Mouse (Mus musculus) cerebellum, adult 2 months (tissue): Measurements from ENCODE around the gene Rundc1.

ENCODE experiments used
- CTCF ChIP-seq: fragments of 200-500 bp; IDR thresholded peaks from 2 replicates; pipeline ENCODE4 v1.5.1; 2011; ENCODE audit warnings: low read depth, mild to moderate bottlenecking, control low read depth, low read length, moderate library complexity, borderline replicate concordance; ENCODE audit not compliant: insufficient read depth
- POLR2A ChIP-seq: fragments of 200-500 bp; IDR thresholded peaks from 2 replicates; pipeline ENCODE4 v1.6.1; 2011; ENCODE audit warnings: low read length, control low read depth, borderline replicate concordance; ENCODE audit not compliant: insufficient read depth

GRCm38 (mm10) chr11:101442760-101443159 lies 17.9 kb downstream of the Rundc1 start:
- TF ChIP-seq CTCF (no peak), POLR2A (no peak)
